Mouse (Mus musculus) kidney, adult 10 weeks (tissue): ENCODE data around the gene Pradc1. TPM values are rescaled to one million over a fixed set of nuclear protein-coding genes. Genes with fewer than 3 reads are reported as not detected.

Source experiments
- polyA plus RNA-seq: library from polyadenylated mRNA; stranded (reverse); fragments of 350-450 nt; fragmentation: Illumina TruSeq; extraction: RNeasy Lipid Tissue Mini Kit (QIAGEN cat#74804); gene quantifications from one replicate; pipeline ENCODE4 v1.2.3, GENCODE M21; 2014; ENCODE audit warnings: low read depth, low replicate concordance

Gene Pradc1
- polyA plus RNA-seq = 3.1 TPM

GRCm38 (mm10) chr6:85451664-85452410 is at the start of gene Pradc1:
Gene Pradc1, minus strand, starts transcription at chr6:85451970.

GRCm38 (mm10) chr6:85450697-85451663 is 790 bp downstream of the Pradc1 start, which contains the start of gene Cct7:
Gene Cct7, plus strand, starts transcription at chr6:85451514.

GRCm38 (mm10) chr6:85431842-85432431 is 19.8 kb downstream of the Pradc1 start, which contains the start of gene Smyd5:
Gene Smyd5, plus strand, starts transcription at chr6:85431989.

GRCm38 (mm10) chr6:85423836-85424379 is 27.9 kb downstream of the Pradc1 start, which contains the start of gene Noto:
Gene Noto, plus strand, starts transcription at chr6:85423886.

Other genes with a start within 250 kb of the Pradc1 start
- gene Sfxn5, start 118.5 kb downstream of the Pradc1 start, polyA plus RNA-seq = 4.4 TPM
- 5.6 TPM for gene Rab11fip5, start 77.3 kb downstream of the Pradc1 start, polyA plus RNA-seq
- gene Noto, start 28.1 kb downstream of the Pradc1 start, polyA plus RNA-seq = not detected
- 2.1 TPM for gene Smyd5, start 20.0 kb downstream of the Pradc1 start, polyA plus RNA-seq
- gene Cct7, start 456 bp downstream of the Pradc1 start, polyA plus RNA-seq = 69.5 TPM
- not detected for gene Fbxo41, start 51.0 kb upstream of the Pradc1 start, polyA plus RNA-seq
- gene Egr4, start 61.6 kb upstream of the Pradc1 start, polyA plus RNA-seq = not detected
- 4.8 TPM for gene Alms1, start 135.6 kb upstream of the Pradc1 start, polyA plus RNA-seq